Mouse (Mus musculus) left cerebral cortex, adult 11 months (tissue): ENCODE data around the gene Prr3.
"Not testable (repeated sequence)": the region's sequence is repeated elsewhere in the genome, so short reads cannot be mapped to it uniquely, and the experiment has no call there.

Experiments used
- DNase-seq: peaks from one replicate; pipeline ENCODE4 v3.0.0; 2022; ENCODE audit warnings: low spot score

Prr3 gene

GRCm38 (mm10) chr17:35937700-35938348, 42.2 kb downstream of the Prr3 start:
- DNase-seq, result no peak

GRCm38 (mm10) chr17:35935763-35936162, 44.3 kb downstream of the Prr3 start:
- DNase-seq, result not testable (repeated sequence)

DNA sequence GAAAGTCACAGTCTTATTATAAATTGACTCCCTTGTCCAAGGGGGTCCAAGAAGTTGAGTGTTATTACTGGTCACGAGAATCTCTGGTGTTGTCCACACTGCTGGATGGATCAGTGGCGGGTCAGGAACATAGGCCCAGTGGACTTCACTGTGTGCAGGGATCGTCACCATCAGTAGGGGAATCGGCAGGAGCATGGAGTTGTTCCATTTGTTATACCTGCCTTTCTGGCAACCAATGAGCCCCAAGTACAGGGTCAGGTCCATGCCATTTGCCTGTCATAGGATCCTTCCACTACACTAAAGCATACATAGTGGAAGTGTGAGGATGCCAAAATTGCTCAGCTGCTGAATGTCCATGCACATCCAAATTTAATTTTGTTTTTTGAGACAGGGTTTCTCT, 47.4 kb downstream of the Prr3 start:
- no peak for DNase-seq

GRCm38 (mm10) chr17:35930627-35931026, 49.4 kb downstream of the Prr3 start:
- DNase-seq, result no peak

- no peak for DNase-seq
Measured at GRCm38 (mm10) chr17:35929534-35929933, 50.5 kb downstream of the Prr3 start.

DNA sequence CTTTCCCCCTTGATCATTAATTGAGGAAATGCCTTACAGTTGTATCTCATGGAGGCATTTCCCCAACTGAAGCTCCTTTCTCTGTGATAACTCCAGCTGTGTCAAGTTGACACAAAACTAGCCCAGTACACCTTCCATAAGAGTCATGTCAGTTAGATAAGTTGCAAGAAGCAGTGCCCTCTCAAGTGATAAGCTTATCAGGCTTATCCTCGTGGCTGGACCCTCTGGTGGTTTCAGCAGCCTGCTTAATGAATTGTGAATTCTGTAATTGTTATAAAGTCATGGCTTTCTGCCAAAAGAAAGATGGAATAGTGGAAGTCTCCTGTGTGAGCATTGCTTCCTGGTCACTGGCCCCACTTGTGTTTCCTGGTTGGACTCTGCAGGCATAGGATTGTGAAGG, 52.6 kb downstream of the Prr3 start:
- DNase-seq, result no peak

DNA sequence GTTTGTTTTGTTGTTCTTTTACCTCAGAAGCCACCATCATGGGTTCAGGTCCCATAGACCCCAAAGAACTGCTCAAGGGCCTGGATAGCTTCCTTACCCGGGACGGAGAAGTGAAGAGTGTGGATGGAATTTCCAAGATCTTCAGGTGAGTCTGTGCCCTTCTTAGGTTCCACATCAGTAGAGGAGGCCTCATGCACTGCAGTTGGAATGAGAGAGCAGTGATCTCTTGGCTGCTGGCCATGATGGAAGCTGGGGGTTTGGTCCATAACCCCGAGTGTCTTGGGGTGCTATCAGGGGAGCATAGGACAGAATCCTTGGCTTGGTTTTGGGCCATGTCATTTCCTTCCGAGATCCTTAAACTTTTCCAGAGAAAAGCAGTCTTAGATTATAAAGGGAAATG, 56.8 kb downstream of the Prr3 start:
- no peak for DNase-seq

DNA sequence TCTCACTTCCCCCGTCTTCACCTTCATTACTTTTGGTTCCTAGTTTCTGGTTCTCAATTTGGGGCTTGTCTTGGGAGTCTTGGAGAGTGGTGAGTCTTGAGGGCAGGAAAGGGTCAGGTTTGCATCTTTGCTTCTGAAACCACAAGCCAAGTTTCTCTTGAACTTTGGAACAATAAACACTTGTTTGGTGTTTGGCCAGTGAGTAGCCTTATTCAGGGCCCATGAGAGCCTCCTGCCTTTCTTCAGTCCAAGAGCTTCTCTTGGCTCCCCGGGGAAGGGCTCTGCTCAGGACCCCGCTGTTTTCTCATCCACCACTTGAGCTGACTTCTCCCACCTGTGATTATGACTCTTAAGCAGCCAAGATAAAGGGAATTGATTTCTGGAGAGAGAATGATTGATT, 57.5 kb downstream of the Prr3 start:
- DNase-seq, result no peak
